Mouse (Mus musculus): ENCODE measurements at regions not wholly inside any gene's neighbourhood (a gene's known extent, or its start where the extent isn't known, plus 50 kb on each side); places are given as distances from the start of the nearest gene placed in this dataset.

GRCm38 (mm10) chr2:123655551-123655950 is 434.2 kb upstream of the Sema6d start:
- Histone ChIP-seq H3K4me1 (ENCODE audit: insufficient read depth, low read length) (no peaks in the 10 kb centered on the region), H3K36me3 (ENCODE audit: insufficient read depth, low read length) (no peaks in the 10 kb centered on the region), H3K4me3 (ENCODE audit: low read depth, low read length) (no peak overlapping the region), H3K27ac (ENCODE audit: low read depth, low read length) (no peak overlapping the region), H3K4me2 (ENCODE audit: low read depth, low read length, poor library complexity, severe bottlenecking) (no peak overlapping the region), H3K9me3 (ENCODE audit: low read length) (no peaks in the 10 kb centered on the region), H3K27me3 (ENCODE audit: insufficient read depth, low read length) (no peaks in the 10 kb centered on the region), H3K9ac (replicated peaks; ENCODE audit: low read length, poor library complexity, severe bottlenecking) (no peak overlapping the region)
- no peak for TF ChIP-seq CTCF (IDR thresholded peaks at IDR 0.05)
- WGBS, result 88% methylated on average over 1 of the region's 1 CpGs
- no peak for DNase-seq (ENCODE audit: low spot score)
- no peak for ATAC-seq (ENCODE audit: low FRiP score)

- Histone ChIP-seq H3K36me3 (ENCODE audit: insufficient read depth, low read length) (no peaks in the 10 kb centered on the region), H3K9me3 (ENCODE audit: low read length) (no peaks in the 10 kb centered on the region), H3K9ac (replicated peaks; ENCODE audit: low read length, poor library complexity, severe bottlenecking) (no peak overlapping the region), H3K4me2 (ENCODE audit: low read depth, low read length, poor library complexity, severe bottlenecking) (no peak overlapping the region), H3K27me3 (ENCODE audit: insufficient read depth, low read length) (no peaks in the 10 kb centered on the region), H3K4me3 (ENCODE audit: low read depth, low read length) (no peak overlapping the region), H3K27ac (ENCODE audit: low read depth, low read length) (no peak overlapping the region), H3K4me1 (ENCODE audit: insufficient read depth, low read length) (no peaks in the 10 kb centered on the region)
- TF ChIP-seq CTCF (IDR thresholded peaks at IDR 0.05), result no peak
- no peak for DNase-seq (ENCODE audit: low spot score)
- no peak for ATAC-seq (ENCODE audit: low FRiP score)
- 71% methylated on average over 4 of the region's 4 CpGs for WGBS
Observed at GRCm38 (mm10) chr2:123688290-123689030, 401.3 kb upstream of the Sema6d start.

GRCm38 (mm10) chr2:123689801-123690200 is 400.0 kb upstream of the Sema6d start:
- Histone ChIP-seq H3K9me3 (ENCODE audit: low read length) (no peaks in the 10 kb centered on the region), H3K27me3 (ENCODE audit: insufficient read depth, low read length) (no peaks in the 10 kb centered on the region), H3K4me2 (ENCODE audit: low read depth, low read length, poor library complexity, severe bottlenecking) (no peak overlapping the region), H3K27ac (ENCODE audit: low read depth, low read length) (no peak overlapping the region), H3K4me3 (ENCODE audit: low read depth, low read length) (no peak overlapping the region), H3K4me1 (ENCODE audit: insufficient read depth, low read length) (no peaks in the 10 kb centered on the region), H3K9ac (replicated peaks; ENCODE audit: low read length, poor library complexity, severe bottlenecking) (no peak overlapping the region), H3K36me3 (ENCODE audit: insufficient read depth, low read length) (no peaks in the 10 kb centered on the region)
- ATAC-seq (ENCODE audit: low FRiP score) (no peak), DNase-seq (ENCODE audit: low spot score) (no peak)
- no peak for TF ChIP-seq CTCF (IDR thresholded peaks at IDR 0.05)
- 90% methylated on average over 1 of the region's 1 CpGs for WGBS

GRCm38 (mm10) chr2:123739688-123740087 is 350.1 kb upstream of the Sema6d start:
- Histone ChIP-seq H3K36me3 (ENCODE audit: insufficient read depth, low read length) (no peaks in the 10 kb centered on the region), H3K4me2 (ENCODE audit: low read depth, low read length, poor library complexity, severe bottlenecking) (no peak overlapping the region), H3K4me1 (ENCODE audit: insufficient read depth, low read length) (no peaks in the 10 kb centered on the region), H3K4me3 (ENCODE audit: low read depth, low read length) (no peak overlapping the region), H3K9ac (replicated peaks; ENCODE audit: low read length, poor library complexity, severe bottlenecking) (no peak overlapping the region), H3K27ac (ENCODE audit: low read depth, low read length) (no peak overlapping the region), H3K27me3 (ENCODE audit: insufficient read depth, low read length) (no peaks in the 10 kb centered on the region), H3K9me3 (ENCODE audit: low read length) (no peaks in the 10 kb centered on the region)
- no peak for ATAC-seq (ENCODE audit: low FRiP score)
- WGBS, result 85% methylated on average over 4 of the region's 4 CpGs
- no peak for TF ChIP-seq CTCF (IDR thresholded peaks at IDR 0.05)
- no peak for DNase-seq (ENCODE audit: low spot score)

DNA sequence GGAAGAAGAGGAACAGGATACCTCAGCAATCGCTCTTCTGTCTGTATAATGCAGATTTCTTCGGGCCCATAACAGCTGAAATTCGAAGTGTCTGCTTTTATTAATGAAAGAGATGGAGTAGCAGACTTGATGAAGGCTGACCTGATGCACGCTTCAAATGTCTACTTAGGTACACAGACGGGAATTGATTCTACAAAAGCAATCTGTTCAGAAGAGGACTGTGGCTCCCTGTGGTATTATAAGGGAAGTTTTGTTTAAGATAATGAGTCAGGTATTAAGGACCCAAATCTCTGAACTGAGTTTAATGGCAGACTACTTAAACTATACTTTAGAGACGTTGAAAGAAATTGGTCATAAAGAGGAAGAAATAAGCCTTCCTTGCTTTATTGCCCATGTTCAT is 349.2 kb upstream of the Sema6d start:
- no peaks in the 10 kb centered on the region for H3K36me3 ChIP-seq (ENCODE audit: insufficient read depth, low read length)
- H3K9me3 ChIP-seq (ENCODE audit: low read length), result no peaks in the 10 kb centered on the region
- TF ChIP-seq CTCF (IDR thresholded peaks at IDR 0.05), result no peak
- H3K4me1 ChIP-seq (ENCODE audit: insufficient read depth, low read length), result no peaks in the 10 kb centered on the region
- H3K27me3 ChIP-seq (ENCODE audit: insufficient read depth, low read length), result no peaks in the 10 kb centered on the region
- no peak overlapping the region for H3K9ac ChIP-seq (replicated peaks; ENCODE audit: low read length, poor library complexity, severe bottlenecking)
- WGBS, result 72% methylated on average over 6 of the region's 6 CpGs
- H3K4me2 ChIP-seq (ENCODE audit: low read depth, low read length, poor library complexity, severe bottlenecking), result no peak overlapping the region
- no peak overlapping the region for H3K4me3 ChIP-seq (ENCODE audit: low read depth, low read length)
- DNase-seq (ENCODE audit: low spot score), result peak; percentile 28
- ATAC-seq (ENCODE audit: low FRiP score), result no peak
- no peak overlapping the region for H3K27ac ChIP-seq (ENCODE audit: low read depth, low read length)

DNA sequence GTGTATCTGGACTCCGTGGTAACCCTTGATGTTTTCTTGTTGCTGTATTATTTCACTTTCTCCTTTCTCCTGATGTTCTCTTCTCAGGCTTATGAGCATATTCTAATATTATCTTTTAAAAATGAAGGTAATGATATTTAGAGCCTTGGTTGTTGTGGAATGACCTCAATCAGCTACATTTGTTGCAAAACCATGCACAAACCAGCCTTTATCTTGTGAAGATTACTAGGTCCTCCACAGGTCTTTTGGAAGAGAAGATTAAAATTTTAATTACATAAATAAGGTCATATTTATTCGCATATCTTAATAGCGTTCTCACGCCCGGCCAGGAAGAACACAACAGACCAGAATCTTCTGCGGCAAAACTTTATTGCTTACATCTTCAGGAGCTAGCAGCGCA is 335.5 kb upstream of the Sema6d start:
- no peak overlapping the region for H3K27ac ChIP-seq (ENCODE audit: low read depth, low read length)
- no peaks in the 10 kb centered on the region for H3K27me3 ChIP-seq (ENCODE audit: insufficient read depth, low read length)
- 68% methylated on average over 7 of the region's 7 CpGs for WGBS

More for the DNA sequence above, 335.5 kb upstream of the Sema6d start:
- Histone ChIP-seq H3K4me2 (ENCODE audit: low read depth, low read length, poor library complexity, severe bottlenecking) (peak overlapping the region; percentile 15; the same call in 1 of the 2 replicates), H3K9ac (replicated peaks; ENCODE audit: low read length, poor library complexity, severe bottlenecking) (no peak overlapping the region), H3K36me3 (ENCODE audit: insufficient read depth, low read length) (no peaks in the 10 kb centered on the region), H3K9me3 (ENCODE audit: low read length) (no peaks in the 10 kb centered on the region), H3K4me1 (ENCODE audit: insufficient read depth, low read length) (no peaks in the 10 kb centered on the region), H3K4me3 (ENCODE audit: low read depth, low read length) (peak overlapping the region; percentile 22)
- no peak for DNase-seq (ENCODE audit: low spot score)
- TF ChIP-seq CTCF (IDR thresholded peaks at IDR 0.05), result no peak
- no peak for ATAC-seq (ENCODE audit: low FRiP score)
